Mouse (Mus musculus) CH12.LX (cell line): Measurements from ENCODE around the gene Rps6ka5.

Experiments used
- CHD1 ChIP-seq: IDR thresholded peaks from 2 replicates; pipeline ENCODE4 v1.6.1; 2012; ENCODE audit warnings: low read depth, low read length, improper control_type of control experiment, inconsistent platforms
- CTCF ChIP-seq, 2 experiments: IDR thresholded peaks in 1 of 2; conservative IDR thresholded peaks in 1 of 2; 2 replicates each; pipeline ENCODE4 v1.5.1; 2011 to 2012; ENCODE audit warnings: low read depth in 2 of 2, low read length in 2 of 2, improper control_type of control experiment in 1 of 2, inconsistent platforms in 1 of 2, mild to moderate bottlenecking in 1 of 2, moderate library complexity in 1 of 2
- ELF1 ChIP-seq: IDR thresholded peaks from 2 replicates; pipeline ENCODE4 v1.6.1; 2014; ENCODE audit warnings: low read depth, mild to moderate bottlenecking, inconsistent platforms, low read length, improper control_type of control experiment
- EP300 ChIP-seq: IDR thresholded peaks from 2 replicates; pipeline ENCODE4 v1.6.1; 2011; ENCODE audit warnings: low read length, improper control_type of control experiment
- HCFC1 ChIP-seq: IDR thresholded peaks from 2 replicates; pipeline ENCODE4 v1.6.1; 2012; ENCODE audit warnings: low read depth, mild to moderate bottlenecking, inconsistent platforms, low read length, improper control_type of control experiment
- JUN ChIP-seq: IDR thresholded peaks from 2 replicates; pipeline ENCODE4 v1.6.1; 2011; ENCODE audit warnings: low read depth, mild to moderate bottlenecking, low read length, improper control_type of control experiment, moderate library complexity; ENCODE audit not compliant: insufficient read depth
- KAT2A ChIP-seq: IDR thresholded peaks from 2 replicates; pipeline ENCODE4 v1.6.1; 2012; ENCODE audit warnings: low read length, improper control_type of control experiment, inconsistent platforms; ENCODE audit not compliant: insufficient replicate concordance
- NRF1 ChIP-seq: IDR thresholded peaks from 2 replicates; pipeline ENCODE4 v1.6.1; 2014; ENCODE audit warnings: low read depth, mild to moderate bottlenecking, inconsistent platforms, low read length, improper control_type of control experiment, moderate library complexity
- POLR2A ChIP-seq: IDR thresholded peaks from 2 replicates; pipeline ENCODE4 v1.6.1; 2011; ENCODE audit warnings: low read depth, mild to moderate bottlenecking, improper control_type of control experiment, low read length
- SMC3 ChIP-seq: IDR thresholded peaks from 2 replicates; pipeline ENCODE4 v1.6.1; 2011; ENCODE audit warnings: low read depth, low read length, improper control_type of control experiment
- USF1 ChIP-seq: IDR thresholded peaks from 2 replicates; pipeline ENCODE4 v1.6.1; 2014; ENCODE audit warnings: low read depth, mild to moderate bottlenecking, inconsistent platforms, low read length, improper control_type of control experiment
- ZC3H11A ChIP-seq: IDR thresholded peaks from 2 replicates; pipeline ENCODE4 v1.6.1; 2012; ENCODE audit warnings: low read depth, mild to moderate bottlenecking, inconsistent platforms, low read length, improper control_type of control experiment

GRCm38 (mm10) chr12:100720801-100721200 is 6.0 kb downstream of the Rps6ka5 start:
- TF ChIP-seq EP300 (no peak), NRF1 (no peak), POLR2A (no peak), CHD1 (no peak), HCFC1 (no peak), ELF1 (no peak), SMC3 (no peak), CTCF (conservative IDR thresholded peaks at IDR 0.05 in 1 of 2, IDR thresholded peaks at IDR 0.05 in 1 of 2; ENCODE audit: low read depth in 2 of 2, low read length in 2 of 2) (no peak), USF1 (no peak), KAT2A (no peak), ZC3H11A (no peak), JUN (no peak)
